In genomic region chr5:139754753-139755152, GRCm38 (mm10) we compare ENCODE assay signal across 9 mouse cellular contexts. TPM values are rescaled to one million over a fixed set of nuclear protein-coding genes. Genes with fewer than 3 reads are reported as not detected.
DNase-seq lines count a peak whose midpoint lies in the region; ATAC-seq and TF ChIP-seq lines count a peak whose summit lies in the region.
"Had no signal": no experiment of that assay in that cellular context is flagged by ENCODE, and none has a peak within 500 bp of the region (broad histone marks: within the 10 kb centered on the region; RNA-seq: fewer than 3 reads in every experiment).

No protein-coding gene starts in this region.

- peak; percentile 54 for DNase-seq in kidney, adult 2 months
- peak; percentile 55 to 73 for DNase-seq in adrenal gland, postnatal 36 days
- DNase-seq in embryonic facial prominence, embryonic 11.5 days (ENCODE audit: low spot score), result peak; percentile 66
- peak; percentile 65 to 73 for DNase-seq in left cerebral cortex, adult 2 months (ENCODE audit: extremely low spot score in 1 of 2, low spot score in 2 of 2)
- peak; percentile 82 for DNase-seq in retina, embryonic 14.5 days (ENCODE audit: low spot score)
- DNase-seq in ovary, postnatal 14 days (ENCODE audit: low spot score), result no peak

- TF ChIP-seq CTCF in kidney, adult 2 months (conservative IDR thresholded peaks at IDR 0.05; ENCODE audit: insufficient read depth, insufficient read length, low read depth, low read length), result peak; percentile 67
- peak; percentile 92 for TF ChIP-seq CTCF in ES-Bruce4 (IDR thresholded peaks at IDR 0.05; ENCODE audit: low read depth, low read length)
- peak; percentile 86 for TF ChIP-seq CTCF in left cerebral cortex, adult 2 months (IDR thresholded peaks at IDR 0.05)

- no peak for ATAC-seq in kidney, embryonic 15.5 days (replicated peaks; ENCODE audit: low FRiP score)
- no peak for ATAC-seq in embryonic facial prominence, embryonic 11.5 days (replicated peaks; ENCODE audit: insufficient number of reproducible peaks, low FRiP score, low TSS enrichment, low read depth)

- no peaks in the 10 kb centered on the region for H3K27me3 ChIP-seq in kidney, adult 2 months (replicated peaks; ENCODE audit: control insufficient read depth, insufficient read depth, low read length)
- no peaks in the 10 kb centered on the region for H3K27me3 ChIP-seq in kidney, embryonic 15.5 days
- H3K27me3 ChIP-seq in ES-Bruce4 (ENCODE audit: control insufficient read depth, insufficient read depth, low read length, poor library complexity, severe bottlenecking), result no peaks in the 10 kb centered on the region
- no peaks in the 10 kb centered on the region for H3K27me3 ChIP-seq in embryonic facial prominence, embryonic 11.5 days (ENCODE audit: control insufficient read depth, insufficient read depth, low read length)

- no peaks in the 10 kb centered on the region for H3K36me3 ChIP-seq in kidney, adult 2 months (ENCODE audit: control insufficient read depth, insufficient read depth, low read length)
- H3K36me3 ChIP-seq in kidney, embryonic 15.5 days, result peaks cover 94% of the 10 kb centered on the region
- 0 out of 2 replicates have a peak, but pooled peaks cover 2% of the 10 kb centered on the region for H3K36me3 ChIP-seq in ES-Bruce4 (ENCODE audit: control insufficient read depth, insufficient read depth, low read length, poor library complexity, severe bottlenecking)
- H3K36me3 ChIP-seq in embryonic facial prominence, embryonic 11.5 days (replicated peaks; ENCODE audit: control insufficient read depth, insufficient read depth, low read depth, low read length), result peaks cover 11% of the 10 kb centered on the region

- H3K4me1 ChIP-seq in kidney, adult 2 months (ENCODE audit: control insufficient read depth, insufficient read depth, low read length), result peaks cover 6% of the 10 kb centered on the region
- no peaks in the 10 kb centered on the region for H3K4me1 ChIP-seq in kidney, embryonic 15.5 days
- H3K4me1 ChIP-seq in ES-Bruce4 (ENCODE audit: control insufficient read depth, insufficient read depth, low read length), result no peaks in the 10 kb centered on the region
- no peaks in the 10 kb centered on the region for H3K4me1 ChIP-seq in embryonic facial prominence, embryonic 11.5 days (ENCODE audit: control insufficient read depth, insufficient read depth, low read length)

- H3K4me2 ChIP-seq in kidney, embryonic 15.5 days, result no peak overlapping the region
- no peak overlapping the region for H3K4me2 ChIP-seq in embryonic facial prominence, embryonic 11.5 days (ENCODE audit: low read depth, low read length)

- TF ChIP-seq EP300 in ES-Bruce4 (IDR thresholded peaks at IDR 0.05; ENCODE audit: insufficient read depth, low read depth, low read length), result no peak

- H3K9ac ChIP-seq in kidney, embryonic 15.5 days, result no peak overlapping the region
- no peak overlapping the region for H3K9ac ChIP-seq in ES-Bruce4 (ENCODE audit: low read depth, poor library complexity, severe bottlenecking)
- H3K9ac ChIP-seq in embryonic facial prominence, embryonic 11.5 days (replicated peaks; ENCODE audit: low read length), result no peak overlapping the region

- intact Hi-C loops in left cerebral cortex, adult 2 months (cut with DNase I), result no loop called here

- 32% methylated on average over 12 of the region's 12 CpGs for WGBS in kidney, adult 2 months
- WGBS in kidney, embryonic 15.5 days, result 29% methylated on average over 12 of the region's 12 CpGs
- WGBS in embryonic facial prominence, embryonic 11.5 days, result 39% methylated on average over 12 of the region's 12 CpGs

- H3K9me3 ChIP-seq in kidney, embryonic 15.5 days (replicated peaks), result no peaks in the 10 kb centered on the region
- H3K9me3 ChIP-seq in ES-Bruce4 (replicated peaks; ENCODE audit: control insufficient read depth, insufficient read depth, low read length, poor library complexity, severe bottlenecking), result no peaks in the 10 kb centered on the region
- H3K9me3 ChIP-seq in embryonic facial prominence, embryonic 11.5 days (replicated peaks; ENCODE audit: control insufficient read depth, low read length), result no peaks in the 10 kb centered on the region

- no peak overlapping the region for H3K4me3 ChIP-seq in kidney, adult 2 months (ENCODE audit: insufficient read depth, low read depth, low read length)
- H3K4me3 ChIP-seq in kidney, embryonic 15.5 days (replicated peaks), result no peak overlapping the region
- no peak overlapping the region for H3K4me3 ChIP-seq in ES-Bruce4 (ENCODE audit: low read depth, low read length)
- no peak overlapping the region for H3K4me3 ChIP-seq in embryonic facial prominence, embryonic 11.5 days (ENCODE audit: low read depth, low read length)
- no peak overlapping the region for H3K4me3 ChIP-seq in left cerebral cortex, adult 2 months

- TF ChIP-seq POLR2A in kidney, adult 2 months (IDR thresholded peaks at IDR 0.05; ENCODE audit: low read depth, low read length), result no peak
- TF ChIP-seq POLR2A in ES-Bruce4 (IDR thresholded peaks at IDR 0.05; ENCODE audit: insufficient read depth, low read length), result no peak

- H3K27ac ChIP-seq in kidney, adult 2 months (ENCODE audit: insufficient read depth, low read depth, low read length), result no peak overlapping the region
- H3K27ac ChIP-seq in kidney, embryonic 15.5 days, result no peak overlapping the region
- no peak overlapping the region for H3K27ac ChIP-seq in ES-Bruce4 (ENCODE audit: insufficient read depth, low read length)
- H3K27ac ChIP-seq in embryonic facial prominence, embryonic 11.5 days (replicated peaks; ENCODE audit: low read depth, low read length), result no peak overlapping the region
- no peak overlapping the region for H3K27ac ChIP-seq in left cerebral cortex, adult 2 months
- H3K27ac ChIP-seq: macrophage had no signal

RNA-seq across cellular contexts. Expression of gene Micall2, which starts 18.6 kb away (rescaled TPM):
- polyA plus RNA-seq in kidney, adult 2 months (2012; rRNA removed), result 3.3 and 3.4 TPM in 2 replicates
- 4.6 and 5.9 TPM in 2 replicates for polyA plus RNA-seq in kidney, embryonic 15.5 days (2015; fragmentation: Nextera tagmentation; extraction: Ambion mirVana)
- 1.8 TPM in 2 replicates for polyA plus RNA-seq in ES-Bruce4 (2011; ENCODE audit: insufficient read depth, insufficient read length, low read depth, missing spikeins)
- total RNA-seq in adrenal gland, postnatal 36 days (2021), result 10 to 100 TPM; 10.5 to 11.2 TPM
- 5.7 and 6.4 TPM in 2 replicates for polyA plus RNA-seq in embryonic facial prominence, embryonic 11.5 days (2014; fragmentation: Nextera tagmentation; extraction: Ambion mirVana)
- 1 to 10 TPM; 2.2 to 3.7 TPM for total RNA-seq in left cerebral cortex, adult 2 months (2021)

RNA-seq across cellular contexts. Expression of gene Ints1, which starts 20.7 kb away (rescaled TPM):
- 40.1 and 42.2 TPM in 2 replicates for polyA plus RNA-seq in kidney, adult 2 months (2012; rRNA removed)
- 26.1 and 27.7 TPM in 2 replicates for polyA plus RNA-seq in kidney, embryonic 15.5 days (2015; fragmentation: Nextera tagmentation; extraction: Ambion mirVana)
- polyA plus RNA-seq in ES-Bruce4 (2011; ENCODE audit: insufficient read depth, insufficient read length, low read depth, missing spikeins), result 54.6 and 59.1 TPM in 2 replicates
- total RNA-seq in adrenal gland, postnatal 36 days (2021), result 10 to 100 TPM; 51.3 to 54.3 TPM
- polyA plus RNA-seq in embryonic facial prominence, embryonic 11.5 days (2014; fragmentation: Nextera tagmentation; extraction: Ambion mirVana), result 21.2 and 26.2 TPM in 2 replicates
- 100 to 1,000 TPM in 1 of 2 experiments, 10 to 100 TPM in 1; 91.9 to 102 TPM for total RNA-seq in left cerebral cortex, adult 2 months (2021)

RNA-seq across cellular contexts. Expression of gene Mafk, which starts 36.6 kb away (rescaled TPM):
- 20.5 and 22.2 TPM in 2 replicates for polyA plus RNA-seq in kidney, adult 2 months (2012; rRNA removed)
- polyA plus RNA-seq in kidney, embryonic 15.5 days (2015; fragmentation: Nextera tagmentation; extraction: Ambion mirVana), result 10.6 and 11.1 TPM in 2 replicates
- polyA plus RNA-seq in ES-Bruce4 (2011; ENCODE audit: insufficient read depth, insufficient read length, low read depth, missing spikeins), result 15.6 and 16.3 TPM in 2 replicates
- 10 to 100 TPM; 31.2 to 45.8 TPM for total RNA-seq in adrenal gland, postnatal 36 days (2021)
- 3.4 and 4.2 TPM in 2 replicates for polyA plus RNA-seq in embryonic facial prominence, embryonic 11.5 days (2014; fragmentation: Nextera tagmentation; extraction: Ambion mirVana)
- 10 to 100 TPM in 1 of 2 experiments, 1 to 10 TPM in 1; 8.9 to 11.5 TPM for total RNA-seq in left cerebral cortex, adult 2 months (2021)
